Mouse (Mus musculus): Measurements from ENCODE around the gene Magi2.

DNA sequence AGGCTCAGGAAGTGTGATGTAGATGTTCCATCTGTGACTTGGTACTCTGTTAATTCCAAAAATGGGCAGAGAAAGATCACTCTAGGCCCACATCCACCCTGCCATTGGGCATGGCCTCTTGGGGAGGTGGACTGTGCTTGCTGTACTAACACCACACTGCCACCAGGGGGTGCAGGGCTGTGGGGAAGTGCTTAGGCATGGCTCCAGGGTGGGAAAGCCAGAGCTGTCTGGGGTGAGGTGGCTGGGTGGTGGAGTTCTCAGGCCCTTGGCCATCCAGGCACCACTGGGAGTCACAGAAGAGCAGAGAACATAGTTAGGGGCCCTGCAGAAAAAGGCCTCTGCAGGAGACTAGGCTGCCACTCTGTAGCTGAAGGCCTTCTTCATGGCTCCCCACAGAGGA, 1243.6 kb downstream of the Magi2 start:
- no peak for TF ChIP-seq TCF3 (IDR thresholded peaks at IDR 0.05; ENCODE audit: insufficient read length, low read depth)
- no peak for TF ChIP-seq E2F4 (IDR thresholded peaks at IDR 0.05; ENCODE audit: insufficient read depth)
- TF ChIP-seq POLR2A (IDR thresholded peaks at IDR 0.05; ENCODE audit: insufficient read length, low read depth): no peak
- TF ChIP-seq MAX (IDR thresholded peaks at IDR 0.05; ENCODE audit: low read depth): no peak
- TF ChIP-seq MYOG (IDR thresholded peaks at IDR 0.05; ENCODE audit: control insufficient read depth in 1 of 3, insufficient read depth in 1 of 3, insufficient read length in 2 of 3, low read depth in 2 of 3): no peak
- TF ChIP-seq CEBPB (IDR thresholded peaks at IDR 0.05; ENCODE audit: insufficient read depth, poor library complexity, severe bottlenecking): no peak
- no peak for TF ChIP-seq POLR2AphosphoS2 (IDR thresholded peaks at IDR 0.05; ENCODE audit: insufficient read length, low read depth)
- no peak for TF ChIP-seq USF1 (IDR thresholded peaks at IDR 0.05; ENCODE audit: low read depth)

Data from myocyte (in vitro differentiated cells).